Mouse (Mus musculus) kidney, adult 2 months (tissue): ENCODE data around the gene A430033K04Rik.

Experiments used
- CTCF ChIP-seq: fragments of 200-500 bp; conservative IDR thresholded peaks from 2 replicates; pipeline ENCODE4 v1.5.1; 2011; ENCODE audit warnings: low read depth, mild to moderate bottlenecking, control low read depth, low read length, moderate library complexity, mixed read lengths; ENCODE audit not compliant: insufficient read depth, insufficient read length
- POLR2A ChIP-seq: fragments of 200-500 bp; IDR thresholded peaks from one replicate; pipeline ENCODE4 v1.6.1; 2011; ENCODE audit warnings: low read depth, low read length, control low read depth

DNA sequence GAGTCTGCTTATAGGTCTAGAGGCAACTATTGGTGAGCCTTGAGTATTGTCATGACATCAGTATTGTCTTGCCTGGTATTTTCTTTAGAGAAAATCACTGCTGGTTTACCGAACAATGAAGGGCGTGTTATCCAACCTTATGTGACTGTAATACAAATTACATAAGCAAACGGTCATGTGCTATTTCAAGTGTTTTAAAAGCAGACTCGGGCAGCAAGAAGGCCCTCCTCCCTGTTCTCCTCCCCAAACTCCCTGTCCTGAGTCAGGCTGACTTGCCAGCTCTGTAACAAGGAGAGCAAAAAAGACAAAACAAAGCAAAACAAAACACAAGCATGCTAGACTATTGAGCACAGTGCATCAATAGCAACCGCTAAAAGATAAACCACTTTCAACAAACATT, 1.8 kb upstream of the A430033K04Rik start:
- TF ChIP-seq CTCF (no peak), POLR2A (no peak)
